In the genomic region with DNA sequence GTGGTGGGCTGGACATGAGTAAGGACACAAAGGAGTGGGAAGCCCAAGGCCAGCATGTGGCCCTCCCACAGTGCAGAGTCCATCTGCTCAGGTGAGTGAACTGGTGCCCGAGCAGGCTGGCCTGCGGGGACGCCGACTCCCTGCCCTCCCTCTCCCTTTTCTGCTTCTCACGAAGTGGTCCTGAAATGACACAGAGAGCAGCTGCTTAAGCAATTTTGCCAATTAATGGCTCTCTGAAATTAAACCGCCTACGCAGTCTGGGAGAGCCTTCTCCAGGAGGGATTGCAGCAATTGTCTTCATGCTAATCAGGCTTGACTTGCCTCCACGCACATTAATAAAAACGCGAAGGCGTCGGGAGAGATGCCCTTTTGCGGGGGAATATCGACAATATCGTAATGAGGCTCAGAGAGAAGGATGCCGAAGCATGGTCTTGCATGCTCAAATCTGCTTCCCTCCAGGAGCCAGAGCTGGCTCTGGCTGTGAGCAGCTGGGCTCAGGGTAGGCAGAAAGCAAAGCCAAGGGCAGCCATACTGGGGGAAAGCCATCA, we compare ENCODE assay signal across 8 mouse cellular contexts.
A peak's percentile ranks its signal among the peaks of the same experiment; 100 is the strongest.
DNase-seq lines count a peak whose midpoint lies in the region; ATAC-seq lines count a peak whose summit lies in the region.
"Had no signal": no experiment of that assay in that cellular context is flagged by ENCODE, and none has a peak within 500 bp of the region (broad histone marks: within the 10 kb centered on the region; RNA-seq: fewer than 3 reads in every experiment).

No protein-coding gene starts in this region.

- H3K4me2 ChIP-seq in neural tube, embryonic 12.5 days (replicated peaks) = 0 out of 2 replicates have a peak overlapping the region, but pooled peaks have one; percentile 18
- no peak overlapping the region for H3K4me2 ChIP-seq in liver, embryonic 12.5 days

- H3K4me1 ChIP-seq in forebrain, embryonic 10.5 days = peaks cover 18% of the 10 kb centered on the region
- H3K4me1 ChIP-seq in neural tube, embryonic 12.5 days = peaks cover 16% of the 10 kb centered on the region; the same call in 1 of the 2 replicates
- H3K4me1 ChIP-seq in liver, embryonic 12.5 days = no peaks in the 10 kb centered on the region

- H3K9ac ChIP-seq in neural tube, embryonic 12.5 days = no peak overlapping the region
- H3K9ac ChIP-seq in liver, embryonic 12.5 days = no peak overlapping the region

- peak; percentile 63 for ATAC-seq in neural tube, embryonic 12.5 days (ENCODE audit: low FRiP score, low read depth)
- no peak for ATAC-seq in erythroid progenitor cell, adult 5-6 weeks (replicated peaks; ENCODE audit: low FRiP score, poor library complexity, severe bottlenecking)
- no peak for ATAC-seq in liver, embryonic 12.5 days

- WGBS in forebrain, embryonic 10.5 days = 65% methylated on average over 16 of the region's 16 CpGs
- WGBS in neural tube, embryonic 12.5 days = 29% methylated on average over 16 of the region's 16 CpGs
- 72% methylated on average over 16 of the region's 16 CpGs for WGBS in liver, embryonic 12.5 days (ENCODE audit: insufficient replicate concordance)

- no peaks in the 10 kb centered on the region for H3K9me3 ChIP-seq in forebrain, embryonic 10.5 days
- H3K9me3 ChIP-seq in neural tube, embryonic 12.5 days = no peaks in the 10 kb centered on the region
- H3K9me3 ChIP-seq in liver, embryonic 12.5 days (replicated peaks) = no peaks in the 10 kb centered on the region
- H3K9me3 ChIP-seq: G1E had no signal

- H3K27me3 ChIP-seq in forebrain, embryonic 10.5 days (ENCODE audit: poor library complexity, severe bottlenecking) = peaks cover 72% of the 10 kb centered on the region
- H3K27me3 ChIP-seq in neural tube, embryonic 12.5 days (replicated peaks) = peaks cover 5% of the 10 kb centered on the region
- peaks cover 31% of the 10 kb centered on the region for H3K27me3 ChIP-seq in liver, embryonic 12.5 days (replicated peaks)

- no peaks in the 10 kb centered on the region for H3K36me3 ChIP-seq in forebrain, embryonic 10.5 days (replicated peaks)
- no peaks in the 10 kb centered on the region for H3K36me3 ChIP-seq in neural tube, embryonic 12.5 days
- H3K36me3 ChIP-seq in liver, embryonic 12.5 days = no peaks in the 10 kb centered on the region
- H3K36me3 ChIP-seq: G1E had no signal

- no peak overlapping the region for H3K4me3 ChIP-seq in forebrain, embryonic 10.5 days
- no peak overlapping the region for H3K4me3 ChIP-seq in neural tube, embryonic 12.5 days
- no peak overlapping the region for H3K4me3 ChIP-seq in liver, embryonic 12.5 days

- peak; percentile 86 for DNase-seq in cerebellum, adult 11-12 months
- no peak for DNase-seq in forebrain, embryonic 10.5 days (ENCODE audit: extremely low spot score, low spot score)
- DNase-seq in layer of hippocampus, adult 9-11 months = peak; percentile 60
- no peak for DNase-seq in ovary, postnatal 10 days (ENCODE audit: low spot score)

- peak overlapping the region; percentile 40; the same call in 1 of the 2 replicates for H3K27ac ChIP-seq in forebrain, embryonic 10.5 days
- peak overlapping the region; percentile 39; the same call in 1 of the 2 replicates for H3K27ac ChIP-seq in neural tube, embryonic 12.5 days
- no peak overlapping the region for H3K27ac ChIP-seq in liver, embryonic 12.5 days

Comparison
In these comparisons a context has a peak if more than half of its experiments do, and no peak if none do; other contexts are left out.
1. DNase-seq: peak in cerebellum, adult 11-12 months (single experiment) and layer of hippocampus, adult 9-11 months (single experiment); none in forebrain, embryonic 10.5 days (single experiment) and ovary, postnatal 10 days (single experiment).